Mouse (Mus musculus) left cerebral cortex, adult 18-20 months (tissue): Measurements from ENCODE around the gene Zfp663. TPM values are rescaled to one million over a fixed set of nuclear protein-coding genes. Genes with fewer than 3 reads are reported as not detected.

ENCODE experiments used
- DNase-seq, 2 experiments: peaks; one replicate each; pipeline ENCODE4 v3.0.0; 2021 to 2022; ENCODE audit warnings: low spot score in 2 of 2, mixed read lengths in 1 of 2
- long read RNA-seq, 2 experiments: library from polyadenylated mRNA; stranded (forward); transcript quantifications; one replicate each; pipeline ENCODE4 v2.0.0; 2021
- total RNA-seq, 2 experiments: library from RNA; stranded (reverse); gene quantifications; 2 replicates each; pipeline ENCODE4 v1.2.3; 2021

Zfp663 gene
- not detected for total RNA-seq
- long read RNA-seq, experiment 1 = 0 reads
- long read RNA-seq, experiment 2 = 0 reads

- no peak for DNase-seq
These were observed at the start of gene Zfp663 for GRCm38 (mm10) chr2:165368496-165368895. TSS of gene Zfp663 (minus strand) at chr2:165368729.

DNA sequence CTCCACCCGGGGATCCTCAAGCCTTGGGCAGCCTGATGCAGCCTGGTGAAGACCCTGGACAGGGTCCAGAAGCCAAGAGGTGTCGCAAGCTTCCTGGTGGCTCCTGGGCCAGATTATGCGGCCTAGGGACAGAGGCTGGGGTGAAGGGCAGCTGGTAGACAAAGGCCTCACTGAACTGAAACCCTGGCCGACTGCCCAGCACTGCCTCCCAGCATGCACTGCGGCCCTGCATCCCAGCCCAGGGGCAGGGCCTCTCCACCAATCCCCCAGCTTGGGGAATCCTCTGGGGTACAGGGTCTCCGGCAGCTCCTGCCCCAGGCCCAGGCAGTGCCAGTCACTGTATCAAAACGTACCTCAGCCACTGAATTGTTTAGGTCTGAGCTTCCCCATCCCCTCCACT lies 48.8 kb upstream of the Zfp663 start:
- DNase-seq = peak; percentile 67 to 70

DNA sequence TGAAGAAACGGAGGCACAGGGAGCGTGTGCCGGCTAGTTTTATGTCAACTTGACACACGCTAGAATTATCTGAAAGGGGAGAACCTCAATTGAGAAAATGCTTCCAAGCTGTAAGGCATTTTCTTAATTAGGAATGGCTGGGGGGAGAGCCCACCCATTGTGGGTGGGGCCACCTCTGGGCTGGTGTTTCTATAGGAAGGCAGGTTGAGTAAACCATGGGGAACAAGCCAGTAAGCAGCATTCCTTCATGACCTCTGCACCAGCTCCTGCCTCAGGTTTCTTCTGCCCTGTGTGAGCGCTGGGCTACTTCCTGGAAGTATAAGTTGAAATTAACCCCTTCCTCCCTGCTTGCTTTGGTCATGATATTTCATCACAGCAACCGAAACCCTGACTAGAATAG lies 47.3 kb upstream of the Zfp663 start:
- no peak for DNase-seq

DNA sequence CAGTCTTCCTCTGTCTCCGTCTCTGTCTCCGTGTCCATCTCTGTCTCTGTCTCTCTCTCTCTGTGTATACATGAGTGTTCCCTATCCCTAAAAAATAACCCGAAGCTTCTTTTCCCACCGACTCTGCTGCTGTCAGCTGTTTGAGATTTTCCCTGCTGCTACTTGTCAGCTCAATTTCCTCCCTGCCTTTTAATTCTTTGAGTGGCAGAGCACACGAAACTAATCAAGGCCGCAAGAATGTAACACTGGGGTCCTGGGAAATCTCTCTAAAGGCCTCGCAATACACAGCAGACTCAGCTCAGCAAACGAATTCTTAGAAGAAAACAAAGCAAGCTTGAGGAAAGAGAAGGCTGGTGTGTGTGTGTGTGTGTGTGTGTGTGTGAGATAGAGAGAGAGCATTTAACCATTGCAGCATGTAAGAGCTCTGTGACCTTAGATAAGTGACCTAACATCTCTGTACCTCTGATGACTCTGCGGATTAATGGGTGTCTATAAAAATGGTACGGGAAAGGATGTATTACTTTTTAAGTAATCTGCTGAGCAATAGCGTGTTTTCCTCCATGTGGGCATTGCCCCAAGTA lies 46.7 kb upstream of the Zfp663 start:
- DNase-seq = no peak

DNA sequence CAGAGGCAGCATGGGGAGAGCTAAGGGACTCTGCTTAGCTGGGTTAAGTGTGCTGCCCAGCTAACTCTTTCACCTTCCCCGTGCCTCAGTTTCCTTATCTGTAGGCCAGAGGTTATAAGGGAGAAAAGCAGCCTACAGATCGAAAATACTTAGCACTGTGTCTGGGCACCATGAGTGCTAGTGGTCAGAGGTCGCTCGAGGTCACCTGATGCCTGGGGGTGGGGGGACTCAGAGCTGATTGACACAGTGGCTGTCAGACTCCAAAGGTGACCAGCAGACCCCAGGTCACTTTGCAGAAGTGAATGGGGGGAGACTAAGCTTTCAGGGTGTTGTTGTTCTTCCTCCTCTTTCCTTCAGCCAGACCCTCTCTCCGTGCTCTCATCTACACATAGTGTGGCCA lies 45.8 kb upstream of the Zfp663 start:
- no peak for DNase-seq

- DNase-seq = no peak
These were observed 45.4 kb upstream of the Zfp663 start for GRCm38 (mm10) chr2:165413884-165414283.

DNA sequence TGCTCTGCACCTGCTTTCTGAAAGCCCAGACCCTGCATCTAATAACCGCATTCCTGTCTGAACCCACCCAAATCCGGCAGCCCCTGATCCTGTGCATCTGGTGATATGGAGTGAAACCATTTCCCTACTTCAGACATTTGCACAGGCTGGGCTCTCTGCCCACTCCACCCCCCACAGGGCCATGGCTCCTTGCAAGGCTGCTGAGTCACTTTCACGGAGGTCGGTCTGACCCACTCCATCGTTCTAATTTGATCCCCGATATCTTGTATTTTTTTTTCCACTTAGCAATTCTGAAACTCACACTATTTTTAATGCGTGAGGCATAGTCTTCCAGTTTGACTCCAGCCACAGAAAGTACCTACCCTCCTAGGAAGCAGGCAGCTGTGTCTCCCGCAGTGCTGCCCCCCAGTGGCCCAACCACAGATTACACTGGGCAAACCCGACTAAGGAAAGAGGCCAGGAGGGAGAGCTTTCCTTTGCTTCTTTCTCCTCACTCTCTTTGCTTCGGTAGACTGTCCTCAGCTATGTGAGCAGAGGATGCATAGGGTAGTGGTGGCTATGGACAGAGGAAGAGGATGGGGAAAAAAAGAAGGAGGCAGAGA lies 39.3 kb upstream of the Zfp663 start:
- DNase-seq = peak; percentile 83 to 91

DNA sequence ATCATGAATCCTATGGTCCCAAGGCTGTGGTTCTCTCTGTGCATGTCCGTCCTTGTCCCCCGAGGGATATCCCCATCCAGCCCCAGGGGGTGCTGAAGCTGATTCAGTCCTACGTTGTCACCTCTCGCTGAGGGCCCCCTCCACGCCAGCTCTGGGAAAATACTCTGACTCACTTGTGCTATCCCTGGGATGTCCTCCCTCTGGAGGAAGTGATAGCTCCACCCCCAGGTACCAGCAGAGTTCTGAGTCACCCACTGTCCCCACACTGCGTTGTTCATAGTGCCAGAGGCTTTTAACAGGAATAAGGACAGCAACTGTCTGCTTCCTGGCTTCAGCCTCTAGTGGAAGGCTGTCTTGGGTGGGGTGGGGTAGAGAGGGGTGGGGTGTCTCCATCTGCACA lies 36.8 kb upstream of the Zfp663 start:
- DNase-seq = peak; percentile 61 to 77

- no peak for DNase-seq
These were observed 36.4 kb upstream of the Zfp663 start for GRCm38 (mm10) chr2:165404951-165405350.

DNA sequence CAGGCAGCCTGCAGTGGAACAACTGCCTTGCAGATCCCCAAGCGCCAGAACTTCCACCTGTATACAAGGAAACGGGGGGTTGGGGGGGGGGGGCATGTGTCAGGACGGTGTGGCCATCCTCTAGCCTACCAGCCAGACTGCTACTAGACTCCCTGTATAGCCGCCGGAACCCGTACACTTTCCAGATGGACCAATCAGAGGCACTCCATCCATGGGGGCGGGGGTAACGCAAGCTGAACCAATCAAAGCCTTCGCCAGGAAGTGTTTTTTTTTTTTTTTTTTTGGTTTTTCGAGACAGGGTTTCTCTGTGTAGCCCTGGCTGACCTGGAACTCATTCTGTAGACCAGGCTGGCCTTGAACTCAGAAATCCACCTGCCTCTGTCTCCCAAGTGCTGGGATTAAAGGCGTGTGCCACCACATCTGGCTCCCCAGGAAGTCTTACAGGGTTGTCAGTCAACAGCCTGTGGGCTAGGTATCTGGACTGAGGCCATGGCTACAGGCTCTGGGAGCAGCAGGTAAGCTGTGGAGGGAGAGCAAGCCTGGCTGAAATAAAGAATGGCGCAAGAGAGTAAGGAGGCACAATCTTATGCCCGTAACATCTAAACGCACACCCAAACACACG lies 29.7 kb upstream of the Zfp663 start:
- DNase-seq = no peak

DNA sequence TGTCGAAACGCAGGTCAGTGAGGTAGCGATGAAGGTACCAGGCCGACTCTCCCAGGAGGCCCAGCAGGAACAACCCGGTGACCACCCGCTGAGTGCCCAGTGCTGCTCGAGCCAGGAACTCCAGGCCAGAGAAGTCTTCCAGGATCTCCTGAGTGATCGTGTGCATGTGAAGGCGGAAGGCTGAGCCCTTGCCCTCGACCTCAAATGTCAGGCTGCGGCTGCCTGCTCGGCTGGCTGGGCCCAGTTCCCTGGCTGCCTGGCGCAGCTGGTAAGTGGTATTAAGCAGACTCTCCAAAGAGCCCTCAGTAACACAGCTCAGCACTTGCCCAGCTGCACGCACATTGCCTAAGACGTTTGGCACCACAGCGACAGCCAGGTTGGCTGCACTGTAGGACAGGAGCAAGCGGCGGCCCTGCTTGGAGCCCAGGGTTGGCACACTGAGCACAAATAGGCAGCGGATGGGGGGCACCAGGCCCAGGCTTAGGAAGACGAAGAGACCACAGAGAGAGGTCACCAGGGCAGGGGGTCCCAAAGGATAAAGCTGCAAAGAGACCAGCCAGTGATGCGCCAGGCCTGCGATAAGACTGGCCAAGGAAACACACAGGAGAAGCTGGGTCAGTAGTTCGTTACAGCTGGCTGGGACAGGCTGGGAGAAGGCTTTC lies 29.1 kb upstream of the Zfp663 start:
- no peak for DNase-seq

DNA sequence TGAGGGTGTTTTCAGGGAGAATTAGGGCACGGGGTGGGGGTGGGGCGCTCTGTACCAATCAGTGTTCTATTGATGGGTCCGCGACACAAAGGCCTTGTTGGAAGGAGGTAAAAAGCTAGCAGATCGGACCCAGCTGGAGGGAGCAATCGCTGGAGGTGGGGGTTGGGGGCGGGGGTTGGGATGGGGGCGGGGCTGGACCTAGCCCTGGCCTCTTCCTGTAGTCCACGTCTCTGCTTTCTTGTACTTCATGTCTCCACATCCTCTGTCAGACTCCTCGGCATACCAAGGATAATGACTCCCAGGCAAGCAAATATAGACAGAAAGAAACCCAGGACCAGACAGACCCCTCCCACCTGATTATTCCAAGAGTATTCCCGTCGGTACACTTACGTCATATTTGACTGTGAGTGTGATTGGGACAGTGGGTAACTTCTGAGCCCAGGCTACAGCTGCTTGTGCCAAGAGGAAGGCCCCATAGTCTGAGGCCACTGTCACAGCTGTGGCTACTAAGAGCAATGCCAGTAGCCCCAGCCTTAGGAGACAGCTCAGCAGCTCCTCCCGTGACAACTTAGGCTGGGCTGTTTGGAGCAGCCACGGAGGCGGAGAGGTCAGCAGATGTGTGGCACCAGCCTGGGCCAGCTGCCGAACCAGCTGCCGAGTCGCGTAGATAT lies 28.4 kb upstream of the Zfp663 start:
- DNase-seq = no peak

- peak in 1 of 2 experiments; percentile 24 for DNase-seq
These were observed 23.6 kb upstream of the Zfp663 start for GRCm38 (mm10) chr2:165392156-165392555.

DNA sequence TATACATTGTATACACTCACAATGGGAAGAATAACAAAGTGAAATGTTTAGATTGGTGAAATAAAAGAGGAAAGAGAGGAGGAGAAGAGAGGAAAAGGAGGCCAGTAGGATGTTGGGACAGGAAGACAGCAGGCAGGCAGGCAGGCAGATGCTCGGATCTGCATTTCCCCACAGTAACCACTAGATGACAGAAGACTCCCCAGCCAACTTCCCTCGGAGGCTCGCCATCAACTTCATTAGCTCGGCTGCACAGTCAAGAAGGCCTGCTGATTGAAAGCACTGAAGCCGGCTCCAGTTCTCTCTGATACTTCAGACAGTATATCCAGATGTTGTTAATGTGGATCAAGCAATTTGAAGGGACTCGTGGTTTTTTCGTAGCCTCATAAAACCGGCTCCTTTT lies 23.0 kb upstream of the Zfp663 start:
- peak; percentile 50 to 65 for DNase-seq

- no peak for DNase-seq
These were observed 20.9 kb upstream of the Zfp663 start for GRCm38 (mm10) chr2:165389299-165389952.

GRCm38 (mm10) chr2:165387844-165388495 lies 19.4 kb upstream of the Zfp663 start, which contains the start of gene Zfp334:
TSS of gene Zfp334 (minus strand) at chr2:165388259.
- DNase-seq = peak; percentile 96 to 97

DNA sequence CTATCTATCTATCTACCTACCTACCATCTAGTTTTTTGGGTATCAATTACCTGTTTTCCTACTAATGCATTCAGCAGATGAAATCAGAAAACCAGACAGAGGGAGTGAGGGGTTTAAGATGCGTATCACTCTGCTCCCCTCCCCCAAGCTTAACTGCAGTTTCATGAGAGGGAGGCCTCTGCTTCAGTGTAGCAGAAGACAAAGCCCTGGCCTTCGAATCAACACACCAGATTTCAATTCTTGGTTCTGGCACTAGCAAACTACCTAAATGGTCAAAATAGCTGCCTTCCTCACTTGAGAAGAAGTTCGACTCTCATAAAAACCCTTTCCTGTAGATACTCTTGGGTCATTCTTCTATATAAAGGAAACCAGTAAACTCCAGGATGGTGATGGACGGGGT lies 18.8 kb upstream of the Zfp663 start:
- DNase-seq = no peak

- DNase-seq = no peak
These were observed 11.5 kb upstream of the Zfp663 start for GRCm38 (mm10) chr2:165380050-165380449.

DNA sequence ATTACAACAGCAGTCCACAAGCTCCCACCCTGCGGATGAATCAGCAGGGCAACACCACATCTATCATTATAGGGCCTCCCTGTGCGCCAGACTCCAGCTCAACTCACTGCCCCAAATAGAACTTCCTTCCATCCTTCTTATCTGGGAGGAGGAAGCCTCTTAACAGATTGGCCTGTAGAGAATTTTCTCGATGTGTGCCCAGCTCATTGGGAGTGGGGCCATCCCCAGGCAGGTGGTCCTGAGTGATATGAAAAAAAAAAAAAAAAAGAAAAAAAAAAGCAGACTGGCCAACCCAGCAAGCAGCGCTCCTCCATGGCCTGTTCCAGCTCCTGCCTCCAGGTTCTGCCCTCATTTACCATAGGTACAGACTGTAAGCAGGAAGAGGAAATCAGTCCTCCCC lies 7.5 kb upstream of the Zfp663 start:
- no peak for DNase-seq

DNA sequence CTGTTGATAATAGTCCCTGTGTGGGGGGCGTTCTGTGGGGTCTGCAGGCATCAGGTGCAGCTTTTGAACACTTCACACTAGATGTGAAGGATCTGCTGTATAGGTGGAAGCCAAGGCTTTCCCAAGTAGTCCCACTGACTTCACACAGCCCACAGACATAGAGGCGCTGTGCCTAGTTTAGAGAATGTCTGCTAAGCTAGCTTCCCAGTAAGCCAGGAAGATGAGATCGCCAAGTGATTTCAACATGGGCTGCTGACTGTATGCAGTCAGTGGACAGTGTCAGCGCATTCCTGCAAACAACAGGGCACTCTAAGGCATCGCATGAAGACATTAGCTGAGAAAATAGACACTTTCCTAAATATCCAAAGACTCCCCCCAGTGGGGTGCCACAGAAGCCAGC lies 6.9 kb upstream of the Zfp663 start:
- DNase-seq = no peak

DNA sequence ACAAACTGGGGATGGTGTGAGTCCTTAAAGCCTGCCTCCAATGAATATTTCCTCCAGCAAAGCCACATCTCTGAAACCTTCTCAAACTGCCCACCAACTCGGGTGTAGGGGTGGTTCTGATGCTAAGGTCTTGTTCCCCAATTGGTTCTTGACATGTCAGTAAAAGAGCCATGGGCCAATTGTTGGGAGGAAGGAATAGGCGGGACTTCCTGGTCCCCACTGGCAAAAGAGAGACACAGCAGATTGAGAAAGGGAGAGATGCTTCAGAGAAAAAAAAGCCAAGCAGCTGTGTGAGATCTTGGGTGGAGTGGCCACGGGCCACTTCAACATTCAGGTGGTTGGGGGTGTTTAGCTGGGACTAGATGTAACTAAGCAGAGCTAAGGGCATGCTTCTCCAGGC lies 2.5 kb upstream of the Zfp663 start:
- no peak for DNase-seq
